Mouse (Mus musculus): Measurements from ENCODE around the gene Rbms3. TPM values are rescaled to one million over a fixed set of nuclear protein-coding genes. Genes with fewer than 3 reads are reported as not detected.

The Rbms3 gene
- total and polyA plus RNA-seq, 2 experiments from 2014 or later = 56.3 to 77.9 TPM

GRCm38 (mm10) chr9:117018301-117018700, 611.4 kb downstream of the Rbms3 start:
- Histone ChIP-seq H3K4me1 (ENCODE audit: insufficient read depth, low read length) (no peaks in the 10 kb centered on the region), H3K9me3 (ENCODE audit: low read length) (no peaks in the 10 kb centered on the region), H3K9ac (replicated peaks; ENCODE audit: low read length) (no peak overlapping the region), H3K4me2 (ENCODE audit: low read depth, low read length) (no peak overlapping the region), H3K27ac (peak overlapping the region; percentile 23; the same call in 1 of the 2 replicates), H3K27me3 (ENCODE audit: insufficient read depth, low read length) (no peaks in the 10 kb centered on the region), H3K36me3 (ENCODE audit: insufficient read depth, low read length) (no peaks in the 10 kb centered on the region), H3K4me3 (ENCODE audit: low read length) (no peak overlapping the region)
- TF ChIP-seq CTCF (IDR thresholded peaks at IDR 0.05; ENCODE audit: low read depth) = no peak
- 44% methylated on average over 12 of the region's 12 CpGs for WGBS
- DNase-seq (ENCODE audit: low spot score) (no peak), ATAC-seq (no peak)

DNA sequence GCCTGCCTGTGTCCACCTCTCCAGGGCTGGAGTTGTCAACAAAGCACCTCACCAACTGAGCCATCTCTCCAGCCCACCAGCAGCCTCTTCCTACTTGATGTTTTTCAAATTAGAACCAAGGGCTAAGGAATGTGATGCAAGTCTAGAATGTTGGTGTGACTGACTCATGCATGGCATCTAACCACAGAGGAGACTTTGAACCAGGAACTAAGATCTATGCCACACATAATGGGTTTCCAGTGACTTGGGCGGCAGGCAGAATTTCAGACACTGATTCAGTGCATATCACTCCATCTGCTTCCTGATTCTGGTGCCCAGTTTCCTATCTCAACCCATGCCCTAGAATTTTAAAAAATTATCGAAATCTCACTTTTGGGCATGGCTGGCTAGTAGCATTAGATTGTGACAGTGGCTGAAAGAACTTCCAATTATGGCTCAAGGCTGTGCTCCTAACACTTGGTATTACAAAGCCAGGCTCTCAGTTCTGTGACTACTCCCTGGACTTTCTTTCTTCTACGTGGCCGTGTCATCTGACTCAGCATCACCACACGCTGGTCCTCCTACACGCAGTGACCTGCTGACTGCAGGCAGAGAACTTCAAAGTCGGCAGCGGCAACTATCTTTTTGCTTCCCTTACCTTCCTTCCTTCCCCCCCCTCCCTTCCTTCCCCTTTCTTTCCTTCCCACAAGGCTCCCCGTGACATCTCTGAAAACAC, 613.0 kb downstream of the Rbms3 start:
- H3K9me3 ChIP-seq (ENCODE audit: low read length) = no peaks in the 10 kb centered on the region
- no peak for DNase-seq (ENCODE audit: low spot score)
- ATAC-seq = no peak
- no peaks in the 10 kb centered on the region for H3K4me1 ChIP-seq (ENCODE audit: insufficient read depth, low read length)
- 81% methylated on average over 9 of the region's 9 CpGs for WGBS
- no peak overlapping the region for H3K4me3 ChIP-seq (ENCODE audit: low read length)
- H3K36me3 ChIP-seq (ENCODE audit: insufficient read depth, low read length) = no peaks in the 10 kb centered on the region
- TF ChIP-seq CTCF (IDR thresholded peaks at IDR 0.05; ENCODE audit: low read depth) = no peak
- no peak overlapping the region for H3K27ac ChIP-seq
- H3K27me3 ChIP-seq (ENCODE audit: insufficient read depth, low read length) = no peaks in the 10 kb centered on the region
- H3K4me2 ChIP-seq (ENCODE audit: low read depth, low read length) = no peak overlapping the region
- H3K9ac ChIP-seq (replicated peaks; ENCODE audit: low read length) = no peak overlapping the region

- no peak overlapping the region for H3K4me3 ChIP-seq (ENCODE audit: low read length)
- TF ChIP-seq CTCF (IDR thresholded peaks at IDR 0.05; ENCODE audit: low read depth) = no peak
- H3K9ac ChIP-seq (replicated peaks; ENCODE audit: low read length) = no peak overlapping the region
- DNase-seq (ENCODE audit: low spot score) (no peak), ATAC-seq (no peak)
- no peaks in the 10 kb centered on the region for H3K36me3 ChIP-seq (ENCODE audit: insufficient read depth, low read length)
- no peak overlapping the region for H3K27ac ChIP-seq
- H3K9me3 ChIP-seq (ENCODE audit: low read length) = no peaks in the 10 kb centered on the region
- H3K4me2 ChIP-seq (ENCODE audit: low read depth, low read length) = no peak overlapping the region
- no peaks in the 10 kb centered on the region for H3K27me3 ChIP-seq (ENCODE audit: insufficient read depth, low read length)
- no peaks in the 10 kb centered on the region for H3K4me1 ChIP-seq (ENCODE audit: insufficient read depth, low read length)
- 86% methylated on average over 3 of the region's 3 CpGs for WGBS
Observed at GRCm38 (mm10) chr9:117013386-117013785, 616.3 kb downstream of the Rbms3 start.

DNA sequence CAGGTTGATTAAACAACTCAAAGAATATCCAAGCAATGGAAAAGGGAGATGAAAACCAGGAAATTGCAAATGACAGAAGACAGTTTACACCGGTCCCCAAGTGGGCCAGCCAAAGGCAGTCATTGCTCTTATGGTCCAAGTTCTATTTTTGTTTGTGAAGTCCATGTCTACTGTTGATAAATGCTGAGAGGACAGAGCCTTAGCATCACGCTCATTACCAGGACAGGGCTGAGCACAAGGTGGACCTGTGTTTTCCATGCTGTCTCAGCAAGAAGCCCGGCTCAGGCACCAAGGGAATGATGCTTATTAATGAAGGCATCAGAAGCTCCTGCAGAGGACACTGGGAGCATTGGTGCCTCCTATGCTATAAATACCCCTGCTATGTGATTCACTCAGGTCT, 618.9 kb downstream of the Rbms3 start:
- no peak overlapping the region for H3K4me2 ChIP-seq (ENCODE audit: low read depth, low read length)
- H3K27me3 ChIP-seq (ENCODE audit: insufficient read depth, low read length) = no peaks in the 10 kb centered on the region
- no peak for ATAC-seq
- H3K36me3 ChIP-seq (ENCODE audit: insufficient read depth, low read length) = no peaks in the 10 kb centered on the region
- H3K27ac ChIP-seq = no peak overlapping the region
- WGBS = 85% methylated on average over 3 of the region's 3 CpGs
- no peak overlapping the region for H3K4me3 ChIP-seq (ENCODE audit: low read length)
- no peak for TF ChIP-seq CTCF (IDR thresholded peaks at IDR 0.05; ENCODE audit: low read depth)
- H3K4me1 ChIP-seq (ENCODE audit: insufficient read depth, low read length) = no peaks in the 10 kb centered on the region
- DNase-seq (ENCODE audit: low spot score) = no peak
- no peaks in the 10 kb centered on the region for H3K9me3 ChIP-seq (ENCODE audit: low read length)
- no peak overlapping the region for H3K9ac ChIP-seq (replicated peaks; ENCODE audit: low read length)

DNA sequence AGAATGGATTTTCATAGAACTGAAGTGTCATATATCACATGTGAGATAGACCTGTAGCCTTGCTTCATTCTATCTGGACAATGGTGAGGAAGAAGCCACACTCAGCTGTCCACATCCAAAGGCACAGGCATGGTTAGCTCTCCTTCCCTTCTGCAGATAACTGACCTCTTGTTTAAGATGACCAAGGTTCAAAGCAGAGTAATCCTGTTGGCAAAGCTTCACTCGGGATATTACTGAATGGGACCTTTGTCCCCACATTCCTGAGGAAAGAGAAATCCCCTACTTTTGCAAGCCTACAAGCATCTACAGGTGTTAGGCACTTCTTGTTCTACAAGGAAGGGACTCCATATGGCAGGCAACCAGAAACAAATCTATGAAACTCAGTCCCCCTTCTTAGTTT, 621.5 kb downstream of the Rbms3 start:
- Histone ChIP-seq H3K36me3 (ENCODE audit: insufficient read depth, low read length) (no peaks in the 10 kb centered on the region), H3K9ac (replicated peaks; ENCODE audit: low read length) (no peak overlapping the region), H3K4me3 (ENCODE audit: low read length) (no peak overlapping the region), H3K27ac (no peak overlapping the region), H3K4me1 (ENCODE audit: insufficient read depth, low read length) (no peaks in the 10 kb centered on the region; the same call in 1 of the 2 replicates), H3K27me3 (ENCODE audit: insufficient read depth, low read length) (no peaks in the 10 kb centered on the region), H3K9me3 (ENCODE audit: low read length) (no peaks in the 10 kb centered on the region), H3K4me2 (ENCODE audit: low read depth, low read length) (no peak overlapping the region)
- 86% methylated on average over 1 of the region's 1 CpGs for WGBS
- no peak for TF ChIP-seq CTCF (IDR thresholded peaks at IDR 0.05; ENCODE audit: low read depth)
- DNase-seq (ENCODE audit: low spot score) (no peak), ATAC-seq (no peak)

DNA sequence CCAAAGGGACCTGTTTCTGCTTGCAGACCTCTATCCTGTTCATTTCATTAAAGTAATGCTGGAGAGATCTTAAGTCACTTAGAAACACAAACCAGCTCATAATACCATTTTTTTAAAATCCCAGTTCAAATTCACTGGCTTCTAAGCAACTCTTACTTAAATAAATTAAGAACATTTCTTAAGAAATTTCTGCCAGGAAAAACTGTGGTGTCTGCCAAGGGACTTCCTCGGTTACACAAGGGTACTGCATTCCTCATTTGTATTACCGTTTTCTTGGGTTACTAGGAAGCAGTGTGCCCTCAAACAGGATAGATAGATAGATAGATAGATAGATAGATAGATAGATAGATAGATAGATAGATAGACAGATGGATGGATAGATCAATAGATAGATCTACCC, 627.6 kb downstream of the Rbms3 start:
- no peak for DNase-seq (ENCODE audit: low spot score)
- Histone ChIP-seq H3K27me3 (ENCODE audit: insufficient read depth, low read length) (no peaks in the 10 kb centered on the region), H3K9me3 (ENCODE audit: low read length) (no peaks in the 10 kb centered on the region), H3K27ac (no peak overlapping the region), H3K4me2 (ENCODE audit: low read depth, low read length) (no peak overlapping the region), H3K9ac (replicated peaks; ENCODE audit: low read length) (no peak overlapping the region), H3K4me1 (ENCODE audit: insufficient read depth, low read length) (no peaks in the 10 kb centered on the region; the same call in 1 of the 2 replicates), H3K36me3 (ENCODE audit: insufficient read depth, low read length) (no peaks in the 10 kb centered on the region), H3K4me3 (ENCODE audit: low read length) (no peak overlapping the region)
- no peak for TF ChIP-seq CTCF (IDR thresholded peaks at IDR 0.05; ENCODE audit: low read depth)
- 64% methylated on average over 2 of the region's 2 CpGs for WGBS
- ATAC-seq = no peak

DNA sequence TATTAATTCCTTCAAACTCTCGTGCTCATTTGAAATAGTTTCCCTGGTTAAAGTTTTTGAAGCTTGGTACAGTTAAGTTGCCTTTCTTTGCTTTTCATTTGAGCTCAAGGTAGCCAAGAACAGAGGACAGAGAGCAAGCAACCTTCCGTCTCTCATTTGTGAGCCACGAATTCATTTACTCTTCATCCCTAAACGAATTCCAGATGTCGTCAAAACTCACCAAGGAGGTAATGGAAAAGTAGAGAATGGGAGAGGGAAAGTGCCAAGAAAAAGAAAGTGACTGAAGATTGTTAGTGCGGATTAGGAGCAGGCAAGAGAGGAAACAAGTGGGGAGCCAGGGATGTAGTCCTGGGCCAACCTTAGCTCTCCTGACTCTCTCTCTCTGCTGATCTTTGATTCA, 630.5 kb downstream of the Rbms3 start:
- Histone ChIP-seq H3K9me3 (ENCODE audit: low read length) (no peaks in the 10 kb centered on the region), H3K36me3 (ENCODE audit: insufficient read depth, low read length) (no peaks in the 10 kb centered on the region), H3K27ac (no peak overlapping the region), H3K9ac (replicated peaks; ENCODE audit: low read length) (no peak overlapping the region), H3K4me1 (ENCODE audit: insufficient read depth, low read length) (no peaks in the 10 kb centered on the region), H3K27me3 (ENCODE audit: insufficient read depth, low read length) (no peaks in the 10 kb centered on the region), H3K4me2 (ENCODE audit: low read depth, low read length) (no peak overlapping the region), H3K4me3 (ENCODE audit: low read length) (no peak overlapping the region)
- WGBS = 70% methylated on average over 6 of the region's 6 CpGs
- TF ChIP-seq CTCF (IDR thresholded peaks at IDR 0.05; ENCODE audit: low read depth) = no peak
- ATAC-seq (no peak), DNase-seq (ENCODE audit: low spot score) (no peak)
